Mouse (Mus musculus): Measurements from ENCODE around the gene Svs6. TPM values are rescaled to one million over a fixed set of nuclear protein-coding genes. Genes with fewer than 3 reads are reported as not detected.

The Svs6 gene
- polyA plus RNA-seq, 1 experiment from 2014 or later, result not detected

GRCm38 (mm10) chr2:164358373-164358772, 41.8 kb downstream of the Svs6 start:
- Histone ChIP-seq H3K27me3 (replicated peaks) (no peaks in the 10 kb centered on the region), H3K4me2 (replicated peaks) (no peak overlapping the region), H3K4me3 (no peak overlapping the region), H3K36me3 (no peaks in the 10 kb centered on the region), H3K9ac (no peak overlapping the region), H3K9me3 (no peaks in the 10 kb centered on the region), H3K27ac (no peak overlapping the region), H3K4me1 (no peaks in the 10 kb centered on the region)
- WGBS, result 77% methylated on average over 3 of the region's 3 CpGs
- ATAC-seq (ENCODE audit: low FRiP score, low read depth), result no peak

- Histone ChIP-seq H3K27me3 (replicated peaks) (no peaks in the 10 kb centered on the region), H3K4me2 (replicated peaks) (no peak overlapping the region), H3K27ac (no peak overlapping the region), H3K36me3 (no peaks in the 10 kb centered on the region), H3K9me3 (no peaks in the 10 kb centered on the region), H3K9ac (no peak overlapping the region), H3K4me3 (no peak overlapping the region), H3K4me1 (no peaks in the 10 kb centered on the region)
- ATAC-seq (ENCODE audit: low FRiP score, low read depth), result no peak
- WGBS, result 81% methylated on average over 5 of the region's 5 CpGs
Measured at GRCm38 (mm10) chr2:164359031-164359430, 42.5 kb downstream of the Svs6 start.

GRCm38 (mm10) chr2:164359668-164360067, 43.1 kb downstream of the Svs6 start:
- Histone ChIP-seq H3K9me3 (no peaks in the 10 kb centered on the region), H3K4me2 (replicated peaks) (no peak overlapping the region), H3K36me3 (no peaks in the 10 kb centered on the region), H3K27ac (no peak overlapping the region), H3K27me3 (replicated peaks) (no peaks in the 10 kb centered on the region), H3K9ac (no peak overlapping the region), H3K4me1 (no peaks in the 10 kb centered on the region), H3K4me3 (no peak overlapping the region)
- ATAC-seq (ENCODE audit: low FRiP score, low read depth), result no peak
- 81% methylated on average over 5 of the region's 5 CpGs for WGBS

- Histone ChIP-seq H3K4me2 (replicated peaks) (no peak overlapping the region), H3K9me3 (no peaks in the 10 kb centered on the region), H3K9ac (no peak overlapping the region), H3K27me3 (replicated peaks) (no peaks in the 10 kb centered on the region), H3K4me1 (no peaks in the 10 kb centered on the region), H3K36me3 (no peaks in the 10 kb centered on the region), H3K4me3 (no peak overlapping the region), H3K27ac (no peak overlapping the region)
- ATAC-seq (ENCODE audit: low FRiP score, low read depth), result no peak
- 34% methylated on average over 13 of the region's 13 CpGs for WGBS
Measured at GRCm38 (mm10) chr2:164360974-164361657, 44.6 kb downstream of the Svs6 start.

- no peaks in the 10 kb centered on the region for H3K36me3 ChIP-seq
- no peak for ATAC-seq (ENCODE audit: low FRiP score, low read depth)
- WGBS, result 86% methylated on average over 3 of the region's 3 CpGs
- no peaks in the 10 kb centered on the region for H3K9me3 ChIP-seq
- H3K4me2 ChIP-seq (replicated peaks), result no peak overlapping the region
- H3K9ac ChIP-seq, result no peak overlapping the region
- no peak overlapping the region for H3K27ac ChIP-seq
- no peaks in the 10 kb centered on the region for H3K27me3 ChIP-seq (replicated peaks)
- H3K4me1 ChIP-seq, result no peaks in the 10 kb centered on the region
- H3K4me3 ChIP-seq, result no peak overlapping the region
Measured at GRCm38 (mm10) chr2:164366947-164367346, 50.4 kb downstream of the Svs6 start.

Small RNA genes lying within 50 kb of the gene (microRNA-seq; reads per million reads assigned to microRNA genes)
- not detected for gene Mir7678

Other genes with a start within 250 kb of the Svs6 start
- 27.7 and 28.8 TPM in 2 replicates for gene Stk4, start 246.4 kb upstream of the Svs6 start, polyA plus RNA-seq (2016; fragmentation: Nextera tagmentation; extraction: Ambion mirVana)
- 43.4 and 46.2 TPM in 2 replicates for gene Tomm34, start 245.6 kb upstream of the Svs6 start, polyA plus RNA-seq (2016; fragmentation: Nextera tagmentation; extraction: Ambion mirVana)
- gene Kcns1, start 145.6 kb upstream of the Svs6 start, polyA plus RNA-seq (2016; fragmentation: Nextera tagmentation; extraction: Ambion mirVana), result 0.06 and 0.23 TPM in 2 replicates
- gene Wfdc5, start 134.0 kb upstream of the Svs6 start, polyA plus RNA-seq (2016; fragmentation: Nextera tagmentation; extraction: Ambion mirVana), result not detected in 2 replicates
- not detected in 2 replicates for gene Wfdc12, start 126.1 kb upstream of the Svs6 start, polyA plus RNA-seq (2016; fragmentation: Nextera tagmentation; extraction: Ambion mirVana)
- not detected in 2 replicates for gene Wfdc15a, start 116.6 kb upstream of the Svs6 start, polyA plus RNA-seq (2016; fragmentation: Nextera tagmentation; extraction: Ambion mirVana)
- not detected in 2 replicates for gene Wfdc15b, start 95.1 kb upstream of the Svs6 start, polyA plus RNA-seq (2016; fragmentation: Nextera tagmentation; extraction: Ambion mirVana)
- not detected in 2 replicates for gene Svs2, start 78.3 kb upstream of the Svs6 start, polyA plus RNA-seq (2016; fragmentation: Nextera tagmentation; extraction: Ambion mirVana)
- not detected in 2 replicates for gene Svs3b, start 60.1 kb upstream of the Svs6 start, polyA plus RNA-seq (2016; fragmentation: Nextera tagmentation; extraction: Ambion mirVana)
- not detected in 2 replicates for gene Svs4, start 38.3 kb upstream of the Svs6 start, polyA plus RNA-seq (2016; fragmentation: Nextera tagmentation; extraction: Ambion mirVana)
- not detected in 2 replicates for gene Svs3a, start 27.5 kb upstream of the Svs6 start, polyA plus RNA-seq (2016; fragmentation: Nextera tagmentation; extraction: Ambion mirVana)
- gene Svs5, start 16.0 kb downstream of the Svs6 start, polyA plus RNA-seq (2016; fragmentation: Nextera tagmentation; extraction: Ambion mirVana), result not detected in 2 replicates
- gene Slpi, start 72.3 kb downstream of the Svs6 start, polyA plus RNA-seq (2016; fragmentation: Nextera tagmentation; extraction: Ambion mirVana), result 0.28 TPM in 1 of 2 replicates, not detected in the other
- 0.13 and 0.18 TPM in 2 replicates for gene Rbpjl, start 86.4 kb downstream of the Svs6 start, polyA plus RNA-seq (2016; fragmentation: Nextera tagmentation; extraction: Ambion mirVana)
- 8.2 and 9.0 TPM in 2 replicates for gene Matn4, start 88.4 kb downstream of the Svs6 start, polyA plus RNA-seq (2016; fragmentation: Nextera tagmentation; extraction: Ambion mirVana)
- 9.7 and 11.7 TPM in 2 replicates for gene Sdc4, start 127.1 kb downstream of the Svs6 start, polyA plus RNA-seq (2016; fragmentation: Nextera tagmentation; extraction: Ambion mirVana)
- gene Sys1, start 140.2 kb downstream of the Svs6 start, polyA plus RNA-seq (2016; fragmentation: Nextera tagmentation; extraction: Ambion mirVana), result 72.8 and 82.7 TPM in 2 replicates
- gene Gm20458, start 144.2 kb downstream of the Svs6 start, polyA plus RNA-seq (2016; fragmentation: Nextera tagmentation; extraction: Ambion mirVana), result 6.0 and 6.5 TPM in 2 replicates
- not detected in 2 replicates for gene Trp53tg5, start 157.0 kb downstream of the Svs6 start, polyA plus RNA-seq (2016; fragmentation: Nextera tagmentation; extraction: Ambion mirVana)
- 5.8 and 7.0 TPM in 2 replicates for gene Dbndd2, start 169.4 kb downstream of the Svs6 start, polyA plus RNA-seq (2016; fragmentation: Nextera tagmentation; extraction: Ambion mirVana)
- 50.0 and 55.3 TPM in 2 replicates for gene Pigt, start 180.8 kb downstream of the Svs6 start, polyA plus RNA-seq (2016; fragmentation: Nextera tagmentation; extraction: Ambion mirVana)
- 5.1 and 6.5 TPM in 2 replicates for gene Wfdc2, start 245.7 kb downstream of the Svs6 start, polyA plus RNA-seq (2016; fragmentation: Nextera tagmentation; extraction: Ambion mirVana)